Mouse (Mus musculus): ENCODE measurements around the gene Midn. TPM values are rescaled to one million over a fixed set of nuclear protein-coding genes. Genes with fewer than 3 reads are reported as not detected.

Midn gene
- total RNA-seq, 1 experiment from 2014 or later, result 140 TPM

DNA sequence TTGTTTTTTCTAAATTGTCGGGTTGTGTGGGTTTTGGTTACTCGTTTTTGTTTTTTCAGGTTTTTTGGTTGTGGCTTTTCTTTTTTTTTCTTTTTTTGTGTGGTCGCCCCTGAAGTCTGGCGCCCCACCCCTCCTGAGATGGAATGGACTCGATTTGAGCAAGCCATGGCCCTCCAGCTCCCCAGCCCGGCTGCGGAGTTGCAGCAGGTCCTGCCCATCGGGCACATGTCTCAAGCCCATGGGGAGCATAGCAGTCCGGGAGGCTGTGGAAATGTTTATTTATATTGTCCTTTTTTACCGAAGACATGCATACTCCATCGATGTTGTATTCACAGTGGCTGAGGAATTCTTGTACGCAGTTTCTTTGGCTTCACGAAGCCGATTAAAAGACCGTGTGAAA, 23.2 kb downstream of the Midn start:
- DNase-seq, result no peak

GRCm38 (mm10) chr10:80171760-80172526, 23.9 kb downstream of the Midn start:
- DNase-seq, result peak; percentile 63

DNA sequence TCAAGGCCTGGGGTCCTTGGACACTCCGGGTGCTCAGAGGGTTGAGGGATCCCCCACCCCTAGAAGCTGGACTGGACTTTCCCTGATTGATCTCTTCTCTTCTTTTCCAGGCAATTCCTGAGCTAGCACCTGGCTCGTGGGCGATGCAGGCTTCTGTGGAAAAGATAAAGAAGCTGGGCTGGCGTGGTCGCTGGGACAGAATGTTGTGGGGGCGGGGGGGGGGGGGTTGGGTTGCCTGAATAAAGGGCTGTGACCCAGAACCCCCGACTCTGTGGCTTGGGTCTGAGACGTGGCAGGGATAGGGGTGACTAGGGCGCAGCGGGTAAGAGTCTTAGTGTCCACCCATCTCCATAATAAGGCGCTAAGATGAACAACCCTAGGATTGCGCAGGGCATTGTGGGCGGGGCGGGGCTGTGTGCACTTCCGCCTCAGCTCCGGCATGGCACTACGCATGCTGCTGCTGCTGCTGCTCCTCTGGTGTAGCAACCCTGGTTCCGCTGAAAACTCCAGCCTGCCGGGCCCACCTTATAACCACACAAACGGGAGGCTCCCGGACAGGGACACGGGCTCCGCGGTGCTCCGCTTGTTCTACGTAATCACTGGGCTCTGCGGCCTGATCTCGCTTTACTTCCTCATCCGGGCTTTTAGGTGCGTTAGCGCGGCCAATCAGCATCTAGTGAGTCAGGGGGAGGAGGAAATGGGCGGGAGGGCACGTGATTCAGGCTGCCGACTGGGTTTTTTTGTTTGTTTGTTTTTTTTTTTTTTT, 24.6 kb downstream of the Midn start, which contains the start of gene 1600002K03Rik:
1600002K03Rik (plus strand) TSS at position 418 of the 766 bp plus-strand sequence.
- DNase-seq, result peak; percentile 93

DNA sequence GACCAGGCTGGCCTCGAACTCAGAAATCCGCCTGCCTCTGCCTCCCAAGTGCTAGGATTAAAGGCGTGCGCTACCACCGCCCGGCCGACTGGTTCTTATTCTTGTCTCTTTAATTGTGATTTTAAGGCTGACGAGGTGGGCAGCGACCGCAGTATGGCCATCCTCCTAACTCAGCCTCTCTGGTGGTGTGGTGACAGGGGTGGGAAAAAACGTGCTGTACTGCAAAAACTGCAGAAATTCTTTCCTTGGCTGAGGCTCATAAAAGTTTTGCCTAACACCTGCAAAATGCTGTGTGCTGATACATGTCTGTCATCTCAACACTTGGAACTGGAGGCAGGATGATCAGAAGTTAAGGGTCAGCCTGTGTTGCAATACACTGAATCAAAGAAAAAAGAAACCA, 25.3 kb downstream of the Midn start:
- no peak for DNase-seq

DNA sequence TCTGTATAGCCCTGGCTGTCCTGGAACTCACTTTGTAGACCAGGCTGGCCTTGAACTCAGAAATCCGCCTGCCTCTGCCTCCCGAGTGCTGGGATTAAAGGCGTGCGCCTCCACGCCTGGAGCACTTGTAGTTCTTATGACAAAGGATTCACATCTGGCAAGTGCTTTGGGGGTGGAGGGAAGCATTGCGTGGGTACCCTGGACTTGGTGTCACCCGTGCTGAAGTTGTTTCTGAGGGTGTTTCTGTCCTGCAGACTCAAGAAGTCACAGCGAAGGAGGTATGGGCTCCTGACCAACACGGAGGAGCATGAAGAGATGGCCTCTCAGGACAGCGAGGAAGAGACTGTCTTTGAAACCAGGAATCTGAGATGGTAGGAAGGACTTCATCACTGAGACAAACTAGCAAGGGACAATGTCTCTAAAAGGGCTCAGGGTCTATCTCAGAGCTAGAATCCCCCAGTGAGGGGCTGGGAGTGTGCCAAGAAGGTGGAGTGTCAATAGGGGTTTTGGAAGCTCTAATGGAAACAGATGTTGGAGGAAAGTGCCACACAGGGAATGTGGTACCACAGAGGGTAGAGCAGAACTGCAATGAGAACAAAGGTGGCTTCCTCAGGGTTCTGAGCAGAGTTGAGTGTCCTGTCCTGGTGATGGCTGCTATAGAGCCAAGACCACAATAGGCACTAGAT, 26.0 kb downstream of the Midn start:
- no peak for DNase-seq

DNA sequence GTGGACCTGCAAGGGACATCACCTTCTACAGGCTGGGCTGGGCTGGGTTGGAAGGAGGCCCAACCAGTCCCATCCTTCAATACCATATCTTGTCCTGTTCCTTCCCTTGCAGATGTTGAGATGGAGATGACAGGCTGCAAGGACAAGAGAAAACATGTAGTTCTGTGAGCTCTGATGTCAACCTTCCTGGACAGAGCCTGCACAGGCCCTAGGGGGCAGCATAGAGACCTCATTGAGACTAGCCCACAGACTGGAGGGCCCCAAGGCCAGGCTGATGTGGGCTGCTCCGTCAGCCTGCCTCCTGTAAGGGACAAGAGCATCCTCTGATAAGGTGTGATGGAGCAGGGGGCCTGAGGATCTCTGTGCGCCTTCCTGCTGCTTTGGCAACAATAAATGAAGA, 26.6 kb downstream of the Midn start:
- DNase-seq, result peak; percentile 65

DNA sequence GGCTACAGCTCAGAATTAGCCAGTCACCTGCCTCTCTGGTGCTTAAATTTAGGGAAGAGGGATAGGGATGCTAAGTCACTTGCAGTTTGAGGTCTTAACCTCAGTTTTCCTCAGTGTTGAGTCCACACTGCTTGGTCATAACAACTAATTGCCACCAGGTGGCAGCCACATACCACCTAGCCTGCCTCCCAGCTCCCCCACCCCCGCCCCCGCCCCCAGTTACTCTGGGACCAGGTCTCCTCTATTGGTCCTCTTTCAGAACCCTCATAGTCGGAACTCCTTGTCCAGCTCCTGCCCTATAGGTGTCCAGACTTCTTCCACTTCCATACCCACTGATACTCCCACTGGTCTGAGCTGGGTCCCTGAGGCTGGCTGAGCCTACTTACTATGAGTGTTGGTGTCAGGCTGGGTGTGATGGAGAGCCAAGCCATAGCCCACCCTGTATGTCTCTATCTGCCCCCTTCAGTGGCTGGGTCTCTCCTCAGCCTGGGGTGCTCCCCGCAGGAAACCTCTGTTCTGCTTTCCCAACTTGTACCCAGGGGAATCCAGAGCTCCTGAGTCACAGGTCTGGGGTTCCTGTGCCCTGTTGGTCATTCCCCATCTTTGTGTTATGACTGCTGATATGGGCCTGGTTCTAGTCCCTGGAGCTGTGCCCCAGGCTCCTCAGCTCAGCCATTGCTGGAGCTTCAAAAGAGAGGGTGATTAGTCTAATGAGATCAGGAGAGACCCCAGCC, 27.6 kb downstream of the Midn start:
- peak; percentile 54 for DNase-seq

GRCm38 (mm10) chr10:80176270-80176834, 28.3 kb downstream of the Midn start:
- peak; percentile 72 for DNase-seq

DNA sequence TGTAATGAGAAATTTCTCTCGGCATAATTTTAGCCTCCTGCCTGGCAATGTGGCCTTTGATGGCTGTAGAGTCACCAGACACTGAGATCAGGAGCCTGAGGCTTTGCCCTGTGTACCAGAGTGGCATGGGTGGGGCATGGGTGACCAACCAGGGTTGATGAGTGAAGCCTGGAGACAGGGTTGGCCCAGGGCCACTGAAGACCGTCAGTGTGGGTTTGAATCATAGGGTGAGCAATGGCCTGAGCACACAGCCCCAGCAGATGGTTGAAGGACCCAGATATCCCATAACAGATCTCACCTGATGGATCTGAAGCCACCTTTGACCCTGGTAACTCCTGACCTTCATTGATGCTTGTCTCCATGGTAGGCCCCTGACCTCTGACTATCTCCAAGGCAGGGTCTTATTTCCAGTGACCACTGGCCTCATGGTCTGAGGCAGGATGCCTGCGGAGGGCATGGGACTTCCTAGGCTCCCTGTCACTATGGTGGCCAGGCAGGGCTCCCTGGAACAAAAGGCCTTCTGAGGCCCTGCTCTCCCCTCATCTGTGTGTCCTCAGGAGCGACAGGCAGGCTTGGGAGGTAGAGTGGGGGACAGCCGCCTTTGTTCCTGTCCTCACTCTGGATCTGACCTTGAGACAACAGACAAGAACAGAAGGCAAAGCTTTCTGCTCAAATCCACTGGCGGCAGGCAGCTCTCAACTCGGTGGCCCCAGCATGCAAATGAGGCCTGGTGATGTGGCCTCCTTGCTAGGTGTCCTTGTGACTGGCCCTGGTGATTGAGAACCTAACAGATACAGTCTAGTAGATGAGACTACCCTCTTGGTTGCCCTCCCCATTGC, 29.6 kb downstream of the Midn start:
- DNase-seq, result peak; percentile 88

DNA sequence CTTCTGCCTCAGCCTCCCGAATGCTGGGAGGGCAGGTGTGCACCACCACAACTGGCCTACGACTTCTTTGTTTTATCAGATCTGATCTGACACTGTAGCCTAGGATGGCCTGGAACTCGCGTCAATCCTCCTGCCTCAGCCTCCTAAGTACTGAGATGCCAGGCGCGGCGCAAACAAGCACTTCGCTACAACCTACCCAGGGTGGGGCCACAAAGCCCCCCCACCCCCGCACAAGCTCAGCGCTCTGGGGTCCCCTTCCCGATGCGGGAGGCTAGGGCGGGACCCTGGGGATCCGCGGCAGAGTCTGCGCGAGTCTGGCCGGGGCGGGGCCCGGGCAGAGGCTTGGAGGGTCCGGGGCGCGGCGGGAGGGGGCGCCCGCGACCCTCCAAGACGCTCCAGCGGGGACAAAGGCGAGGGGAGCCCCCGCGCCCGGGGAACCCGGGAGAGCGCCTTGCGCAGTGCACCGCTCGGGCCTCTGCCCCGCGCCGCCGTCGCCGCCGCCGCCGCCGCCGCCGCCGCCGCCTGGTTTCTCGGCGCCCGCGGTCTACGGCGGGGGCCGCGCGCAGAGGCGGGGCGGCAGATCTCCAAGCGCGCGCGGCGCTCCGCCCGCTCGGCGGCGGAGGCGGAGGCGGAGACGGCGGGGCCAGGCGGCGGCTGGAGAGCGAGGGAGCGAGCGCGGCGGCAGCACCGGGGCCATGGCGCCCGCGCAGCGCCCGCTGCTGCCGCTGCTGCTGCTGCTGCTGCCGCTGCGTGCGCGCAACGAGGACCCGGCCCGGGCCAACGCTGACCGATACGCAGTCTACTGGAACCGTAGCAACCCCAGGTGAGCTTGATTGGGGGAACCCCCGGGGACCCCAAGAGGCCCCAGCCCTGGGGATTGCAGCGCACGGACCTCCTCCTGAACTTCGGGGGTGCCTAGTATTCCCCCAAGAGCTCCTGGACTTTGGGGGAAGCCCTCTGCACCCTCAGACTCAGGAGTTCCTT, 31.3 kb downstream of the Midn start, which contains the start of gene Efna2:
Efna2 (plus strand) TSS at position 415 of the 984 bp plus-strand sequence.
- DNase-seq, result peak; percentile 72

DNA sequence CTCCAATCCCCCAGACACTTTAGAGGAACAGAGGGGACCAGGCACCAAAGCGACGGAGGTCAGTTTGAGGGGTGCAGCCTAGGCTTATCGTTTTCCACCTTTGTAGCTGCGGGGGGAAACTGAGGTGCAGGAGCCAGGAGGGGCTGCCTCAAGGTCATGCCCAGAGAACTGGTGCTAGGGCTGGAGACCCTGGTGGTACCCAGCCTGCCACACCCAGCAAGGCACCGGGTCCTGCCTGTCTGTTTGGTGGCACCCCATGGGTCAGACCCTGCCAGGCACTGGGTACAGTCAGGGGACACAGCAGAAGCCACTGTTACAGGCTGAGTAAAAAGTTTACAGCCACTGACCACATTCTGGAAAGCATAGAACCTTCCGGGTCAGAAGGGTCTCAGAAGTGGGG, 32.2 kb downstream of the Midn start:
- no peak for DNase-seq

- DNase-seq, result no peak
These were observed 32.8 kb downstream of the Midn start for GRCm38 (mm10) chr10:80180823-80181222.

DNA sequence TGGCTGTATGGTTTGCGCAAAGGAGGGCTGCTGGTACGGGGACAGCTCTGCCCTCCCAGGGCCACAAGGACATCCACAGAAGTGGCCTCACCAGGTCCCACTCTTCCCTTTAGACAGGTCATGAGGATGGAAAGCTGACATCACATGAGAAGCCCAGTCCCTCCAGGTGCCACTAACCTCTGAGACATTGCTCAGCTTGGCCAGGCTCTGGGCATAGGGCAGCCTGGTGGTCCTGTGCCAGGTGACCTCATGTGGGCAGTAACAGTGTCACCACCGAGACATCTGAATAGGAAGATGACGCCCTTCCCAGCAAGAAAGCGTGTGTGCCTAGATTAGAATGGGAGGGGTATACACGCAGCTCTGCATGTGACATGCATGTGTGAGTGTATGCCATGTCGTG, 34.5 kb downstream of the Midn start:
- no peak for DNase-seq

GRCm38 (mm10) chr10:80186649-80187048, 38.6 kb downstream of the Midn start:
- no peak for DNase-seq

- no peak for DNase-seq
These were observed 39.7 kb downstream of the Midn start for GRCm38 (mm10) chr10:80187739-80188138.

DNA sequence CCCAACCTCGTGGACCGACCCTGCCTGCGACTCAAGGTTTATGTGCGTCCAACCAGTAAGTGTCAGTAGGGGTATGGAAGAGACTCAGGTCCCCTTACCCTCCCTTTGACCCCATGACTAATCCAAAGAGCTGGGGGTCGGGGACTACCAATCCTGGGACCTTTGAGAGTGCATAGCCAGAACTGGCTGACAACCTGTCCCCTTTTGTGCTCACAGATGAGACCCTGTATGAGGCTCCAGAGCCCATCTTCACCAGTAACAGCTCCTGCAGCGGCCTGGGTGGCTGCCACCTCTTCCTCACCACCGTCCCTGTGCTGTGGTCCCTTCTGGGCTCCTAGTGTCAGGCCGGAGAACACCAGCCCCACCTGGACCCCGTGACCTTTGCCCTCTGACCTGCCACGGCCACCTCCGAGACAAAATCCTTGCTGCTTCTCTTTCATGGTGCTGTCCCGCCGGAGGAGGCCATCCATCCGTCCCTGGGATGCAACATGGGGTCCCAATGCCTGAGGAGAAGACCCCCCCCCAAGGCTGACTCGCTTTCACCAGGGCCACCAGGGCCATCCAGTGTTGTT, 40.5 kb downstream of the Midn start:
- no peak for DNase-seq

GRCm38 (mm10) chr10:80189999-80190398, 41.9 kb downstream of the Midn start:
- no peak for DNase-seq

- peak; percentile 74 for DNase-seq
These were observed 42.5 kb downstream of the Midn start for GRCm38 (mm10) chr10:80190491-80191051.

DNA sequence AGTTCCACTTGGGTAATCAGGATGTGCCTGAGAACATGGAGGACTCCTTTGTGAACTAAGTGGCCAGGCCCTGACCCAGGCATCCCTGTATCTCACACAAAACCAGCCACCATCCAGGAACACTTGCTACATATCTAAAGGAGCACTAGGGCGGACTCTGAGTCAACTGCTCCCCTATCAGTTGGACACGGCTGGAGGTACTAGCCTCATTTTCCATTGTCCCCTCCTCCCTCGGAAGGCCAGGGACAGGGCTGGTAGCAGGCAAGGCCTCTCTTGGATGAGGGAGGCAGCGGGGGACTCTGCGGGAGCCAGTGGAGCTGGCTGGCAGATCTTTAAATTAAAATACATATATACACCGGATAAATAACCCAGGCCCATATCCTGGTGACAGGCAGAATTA, 45.9 kb downstream of the Midn start:
- DNase-seq, result no peak

Measured in adrenal gland, postnatal 14 days (tissue).